Mouse (Mus musculus): ENCODE measurements at regions not wholly inside any gene's neighbourhood (a gene's known extent, or its start where the extent isn't known, plus 50 kb on each side); places are given as distances from the start of the nearest gene placed in this dataset.

DNA sequence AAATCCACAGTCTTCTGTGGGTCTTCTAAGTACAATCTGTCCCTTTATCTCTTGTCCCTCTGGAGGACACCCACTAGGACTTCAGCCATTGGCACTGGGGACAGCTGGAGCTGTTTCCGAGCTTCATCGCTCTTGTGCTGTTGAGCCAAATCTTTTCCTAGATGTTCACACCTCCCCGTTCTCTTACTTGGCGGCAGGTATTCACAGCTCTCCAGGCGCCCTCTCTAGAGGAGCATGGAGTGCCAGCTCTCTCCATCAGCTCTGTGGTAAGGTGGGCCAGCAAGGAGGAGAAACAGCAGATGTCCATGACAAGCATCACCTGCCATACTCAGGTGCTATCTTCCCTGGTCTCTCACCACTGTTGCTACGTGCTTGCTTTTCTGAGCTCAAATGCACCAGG, 360.3 kb upstream of the Myt1l start:
- TF ChIP-seq POLR2A (IDR thresholded peaks at IDR 0.05; ENCODE audit: extremely low read depth, insufficient read depth, low read length) (no peak), CTCF (IDR thresholded peaks at IDR 0.05; ENCODE audit: low read depth, low read length) (no peak)
- H3K36me3 ChIP-seq (ENCODE audit: control insufficient read depth, insufficient read depth, low read length) = peaks cover 3% of the 10 kb centered on the region; the same call in 1 of the 2 replicates
- no peak overlapping the region for H3K4me3 ChIP-seq (ENCODE audit: insufficient read depth, low read depth, low read length)
- no peak overlapping the region for H3K27ac ChIP-seq (replicated peaks; ENCODE audit: insufficient read depth, low read depth, low read length)
- H3K4me1 ChIP-seq (ENCODE audit: control insufficient read depth, insufficient read depth, low read length) = no peaks in the 10 kb centered on the region
- WGBS = 89% methylated on average over 6 of the region's 6 CpGs
- H3K79me2 ChIP-seq (ENCODE audit: control insufficient read depth, insufficient read depth, low read length) = no peaks in the 10 kb centered on the region
- no peak overlapping the region for H3K9ac ChIP-seq (ENCODE audit: low read depth, low read length)
- no peak for DNase-seq (ENCODE audit: extremely low read depth, low read depth, low spot score)
- no peaks in the 10 kb centered on the region for H3K27me3 ChIP-seq (ENCODE audit: control insufficient read depth, insufficient read depth, low read length)

DNA sequence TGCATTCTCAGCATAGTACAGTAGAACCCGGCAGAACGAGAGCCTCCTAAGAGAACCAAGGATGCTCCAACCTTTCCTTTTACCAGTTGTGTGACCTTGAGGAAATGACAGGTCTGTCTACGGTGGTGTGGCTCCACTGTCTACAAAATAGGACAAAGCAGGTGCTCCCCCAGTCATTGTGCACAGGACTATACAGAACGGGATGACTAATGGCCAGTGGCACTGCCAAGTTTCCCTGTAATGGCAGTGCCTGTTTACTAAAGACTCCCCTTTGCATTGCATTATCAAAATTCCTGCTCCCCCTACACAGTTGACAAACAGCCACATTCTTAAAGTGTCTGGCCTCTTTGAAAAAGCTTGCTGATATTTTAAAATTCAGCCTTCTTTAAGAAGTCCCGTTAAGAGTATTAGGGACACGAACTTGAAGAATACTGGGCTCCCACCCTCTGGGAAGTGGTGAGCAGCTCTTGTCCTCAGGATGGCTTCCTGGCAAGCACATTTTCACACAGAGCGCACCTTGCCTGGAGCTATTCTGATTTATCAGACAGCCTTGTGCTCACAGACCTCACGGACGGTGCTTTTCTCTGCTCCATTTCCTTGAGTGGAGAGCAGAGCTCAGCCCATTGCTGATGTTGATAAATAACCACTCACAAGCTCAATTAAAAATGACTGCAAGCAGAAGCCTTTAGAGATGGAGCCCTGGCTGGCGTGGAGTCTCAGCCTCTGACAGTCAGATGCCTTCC, 352.3 kb upstream of the Myt1l start:
- DNase-seq (ENCODE audit: extremely low read depth, low read depth, low spot score) = no peak
- TF ChIP-seq POLR2A (IDR thresholded peaks at IDR 0.05; ENCODE audit: extremely low read depth, insufficient read depth, low read length) = no peak
- no peak for TF ChIP-seq CTCF (IDR thresholded peaks at IDR 0.05; ENCODE audit: low read depth, low read length)
- no peak overlapping the region for H3K4me3 ChIP-seq (ENCODE audit: insufficient read depth, low read depth, low read length)
- no peak overlapping the region for H3K27ac ChIP-seq (replicated peaks; ENCODE audit: insufficient read depth, low read depth, low read length)
- H3K36me3 ChIP-seq (ENCODE audit: control insufficient read depth, insufficient read depth, low read length) = no peaks in the 10 kb centered on the region
- H3K79me2 ChIP-seq (ENCODE audit: control insufficient read depth, insufficient read depth, low read length) = no peaks in the 10 kb centered on the region
- no peaks in the 10 kb centered on the region for H3K27me3 ChIP-seq (ENCODE audit: control insufficient read depth, insufficient read depth, low read length)
- 75% methylated on average over 10 of the region's 10 CpGs for WGBS
- no peak overlapping the region for H3K9ac ChIP-seq (ENCODE audit: low read depth, low read length)
- no peaks in the 10 kb centered on the region for H3K4me1 ChIP-seq (ENCODE audit: control insufficient read depth, insufficient read depth, low read length)

DNA sequence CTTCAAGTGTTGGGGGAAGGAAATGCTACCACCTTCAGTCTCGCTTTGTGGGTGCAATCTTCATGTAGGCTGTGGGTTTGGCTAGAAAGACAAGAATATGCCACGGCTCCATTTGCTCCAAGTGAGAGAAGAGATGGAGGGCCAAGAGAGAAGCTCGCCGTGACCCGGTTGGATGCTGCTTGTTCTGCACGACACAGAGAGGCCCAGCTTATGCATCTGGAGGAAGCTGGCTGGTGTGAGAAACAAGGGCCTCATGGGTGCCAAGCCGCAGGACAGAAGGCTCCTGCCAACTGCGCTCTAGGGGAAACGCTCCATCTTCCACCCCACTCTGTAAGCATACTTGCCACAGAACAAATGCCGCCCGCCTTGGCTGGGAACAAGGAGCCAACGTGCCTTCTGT, 351.0 kb upstream of the Myt1l start:
- no peak for TF ChIP-seq CTCF (IDR thresholded peaks at IDR 0.05; ENCODE audit: low read depth, low read length)
- TF ChIP-seq POLR2A (IDR thresholded peaks at IDR 0.05; ENCODE audit: extremely low read depth, insufficient read depth, low read length) = no peak
- H3K9ac ChIP-seq (ENCODE audit: low read depth, low read length) = no peak overlapping the region
- H3K79me2 ChIP-seq (ENCODE audit: control insufficient read depth, insufficient read depth, low read length) = no peaks in the 10 kb centered on the region
- no peak for DNase-seq (ENCODE audit: extremely low read depth, low read depth, low spot score)
- H3K4me3 ChIP-seq (ENCODE audit: insufficient read depth, low read depth, low read length) = no peak overlapping the region
- no peak overlapping the region for H3K27ac ChIP-seq (replicated peaks; ENCODE audit: insufficient read depth, low read depth, low read length)
- H3K27me3 ChIP-seq (ENCODE audit: control insufficient read depth, insufficient read depth, low read length) = no peaks in the 10 kb centered on the region
- WGBS = 90% methylated on average over 12 of the region's 12 CpGs
- no peaks in the 10 kb centered on the region for H3K36me3 ChIP-seq (ENCODE audit: control insufficient read depth, insufficient read depth, low read length)
- no peaks in the 10 kb centered on the region for H3K4me1 ChIP-seq (ENCODE audit: control insufficient read depth, insufficient read depth, low read length)

DNA sequence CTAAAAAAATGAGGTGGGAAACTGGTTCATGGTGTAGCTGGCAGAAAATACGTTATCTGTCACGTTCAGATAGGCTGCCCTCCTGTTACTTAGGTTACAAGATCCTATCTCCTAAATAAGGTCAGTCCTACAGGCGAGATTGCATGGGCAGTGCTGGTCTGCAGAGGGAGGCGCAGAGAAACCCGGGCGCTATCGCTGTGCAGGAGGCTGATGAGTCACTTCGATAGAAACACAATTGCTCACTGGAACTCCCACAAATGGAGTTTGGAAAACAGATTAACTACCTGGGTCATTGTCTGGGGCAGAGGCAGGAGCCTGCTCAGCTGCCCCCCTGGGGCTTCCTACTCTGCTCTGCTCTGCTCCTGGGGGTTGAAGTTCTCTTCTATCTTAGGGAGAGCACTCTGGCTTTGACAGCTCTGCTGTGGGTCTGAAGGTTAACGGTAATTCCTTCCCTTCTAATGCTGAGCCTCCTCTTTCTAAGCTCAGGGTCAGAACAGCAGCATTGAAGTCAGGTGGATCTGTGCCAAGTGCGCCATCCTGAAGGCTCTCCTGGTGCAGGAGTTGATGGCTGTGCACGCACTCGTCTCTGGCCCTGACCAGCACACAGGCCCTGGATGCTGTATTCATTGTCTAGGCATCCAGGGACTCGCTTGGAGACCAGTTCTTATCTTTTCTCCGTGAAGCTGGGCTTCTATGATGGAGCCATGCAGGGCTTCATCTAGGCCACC, 349.9 kb upstream of the Myt1l start:
- H3K27me3 ChIP-seq (ENCODE audit: control insufficient read depth, insufficient read depth, low read length) = no peaks in the 10 kb centered on the region
- no peak for DNase-seq (ENCODE audit: extremely low read depth, low read depth, low spot score)

DNA sequence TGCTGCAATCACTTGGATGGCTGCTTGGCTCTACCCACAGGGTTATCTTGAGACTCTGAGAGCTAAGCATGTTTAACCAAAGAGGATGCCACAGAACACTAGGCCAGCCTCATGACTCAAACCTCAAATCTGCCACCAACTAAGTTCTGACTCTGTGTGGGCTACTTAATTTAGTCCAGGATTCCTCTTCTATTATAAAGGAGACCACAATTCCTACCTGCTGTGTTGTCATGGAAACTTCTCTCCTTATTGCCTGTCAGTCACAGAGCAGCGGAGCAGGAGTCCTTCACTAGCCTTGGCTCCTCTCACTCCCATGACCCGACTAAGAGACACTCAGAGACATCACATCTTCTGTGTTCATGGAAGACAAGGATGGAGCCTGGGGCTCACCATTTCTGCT, 348.8 kb upstream of the Myt1l start:
- 87% methylated on average over 2 of the region's 2 CpGs for WGBS
- Histone ChIP-seq H3K36me3 (ENCODE audit: control insufficient read depth, insufficient read depth, low read length) (no peaks in the 10 kb centered on the region), H3K27ac (replicated peaks; ENCODE audit: insufficient read depth, low read depth, low read length) (no peak overlapping the region), H3K79me2 (ENCODE audit: control insufficient read depth, insufficient read depth, low read length) (no peaks in the 10 kb centered on the region), H3K4me1 (ENCODE audit: control insufficient read depth, insufficient read depth, low read length) (no peaks in the 10 kb centered on the region), H3K9ac (ENCODE audit: low read depth, low read length) (no peak overlapping the region), H3K27me3 (ENCODE audit: control insufficient read depth, insufficient read depth, low read length) (no peaks in the 10 kb centered on the region), H3K4me3 (ENCODE audit: insufficient read depth, low read depth, low read length) (no peak overlapping the region)
- TF ChIP-seq CTCF (IDR thresholded peaks at IDR 0.05; ENCODE audit: low read depth, low read length) = no peak
- TF ChIP-seq POLR2A (IDR thresholded peaks at IDR 0.05; ENCODE audit: extremely low read depth, insufficient read depth, low read length) = no peak
- no peak for DNase-seq (ENCODE audit: extremely low read depth, low read depth, low spot score)

More for the DNA sequence above, 349.9 kb upstream of the Myt1l start:
- H3K4me3 ChIP-seq (ENCODE audit: insufficient read depth, low read depth, low read length) = no peak overlapping the region
- H3K4me1 ChIP-seq (ENCODE audit: control insufficient read depth, insufficient read depth, low read length) = no peaks in the 10 kb centered on the region
- TF ChIP-seq POLR2A (IDR thresholded peaks at IDR 0.05; ENCODE audit: extremely low read depth, insufficient read depth, low read length) (no peak), CTCF (IDR thresholded peaks at IDR 0.05; ENCODE audit: low read depth, low read length) (no peak)
- 63% methylated on average over 14 of the region's 14 CpGs for WGBS
- H3K79me2 ChIP-seq (ENCODE audit: control insufficient read depth, insufficient read depth, low read length) = no peaks in the 10 kb centered on the region
- no peaks in the 10 kb centered on the region for H3K36me3 ChIP-seq (ENCODE audit: control insufficient read depth, insufficient read depth, low read length)
- no peak overlapping the region for H3K27ac ChIP-seq (replicated peaks; ENCODE audit: insufficient read depth, low read depth, low read length)
- H3K9ac ChIP-seq (ENCODE audit: low read depth, low read length) = no peak overlapping the region

DNA sequence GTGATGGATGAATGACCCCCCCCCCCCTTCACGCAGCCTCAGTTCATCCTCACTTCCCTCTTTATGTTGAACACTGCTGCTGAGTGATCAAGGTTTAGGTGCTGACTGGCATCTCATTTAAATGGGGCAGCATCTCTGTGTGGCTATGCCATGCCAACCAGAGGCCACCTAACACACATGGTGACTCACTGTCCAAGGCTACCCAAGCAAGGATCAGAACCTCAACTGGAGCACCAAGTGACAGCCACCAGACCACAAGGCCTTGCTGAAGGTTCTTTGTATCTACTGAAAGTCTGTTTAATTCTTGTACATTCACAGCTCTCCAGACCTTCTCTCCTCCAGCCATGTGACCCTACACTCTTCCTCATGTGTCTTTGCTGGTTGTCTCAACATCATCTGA, 347.6 kb upstream of the Myt1l start:
- H3K4me1 ChIP-seq (ENCODE audit: control insufficient read depth, insufficient read depth, low read length) = no peaks in the 10 kb centered on the region
- no peak for DNase-seq (ENCODE audit: extremely low read depth, low read depth, low spot score)
- H3K27me3 ChIP-seq (ENCODE audit: control insufficient read depth, insufficient read depth, low read length) = no peaks in the 10 kb centered on the region
- no peaks in the 10 kb centered on the region for H3K79me2 ChIP-seq (ENCODE audit: control insufficient read depth, insufficient read depth, low read length)
- H3K4me3 ChIP-seq (ENCODE audit: insufficient read depth, low read depth, low read length) = no peak overlapping the region
- H3K36me3 ChIP-seq (ENCODE audit: control insufficient read depth, insufficient read depth, low read length) = no peaks in the 10 kb centered on the region
- H3K9ac ChIP-seq (ENCODE audit: low read depth, low read length) = no peak overlapping the region
- no peak overlapping the region for H3K27ac ChIP-seq (replicated peaks; ENCODE audit: insufficient read depth, low read depth, low read length)
- WGBS = 88% methylated on average over 1 of the region's 1 CpGs
- TF ChIP-seq CTCF (IDR thresholded peaks at IDR 0.05; ENCODE audit: low read depth, low read length) (no peak), POLR2A (IDR thresholded peaks at IDR 0.05; ENCODE audit: extremely low read depth, insufficient read depth, low read length) (no peak)

Measured in liver, adult 2 months (tissue).